Mouse (Mus musculus) embryonic fibroblast, embryonic 13.5 days (primary cell): Measurements from ENCODE around the gene Narfl.

Source experiments
- CTCF ChIP-seq: IDR thresholded peaks from 2 replicates; pipeline ENCODE4 v1.5.1; 2011; ENCODE audit warnings: mild to moderate bottlenecking, control low read depth, low read length, moderate library complexity, borderline replicate concordance; ENCODE audit not compliant: insufficient read depth
- POLR2A ChIP-seq: IDR thresholded peaks from 2 replicates; pipeline ENCODE4 v1.6.1; 2011; ENCODE audit warnings: low read depth, mild to moderate bottlenecking, control low read depth, low read length, moderate library complexity

DNA sequence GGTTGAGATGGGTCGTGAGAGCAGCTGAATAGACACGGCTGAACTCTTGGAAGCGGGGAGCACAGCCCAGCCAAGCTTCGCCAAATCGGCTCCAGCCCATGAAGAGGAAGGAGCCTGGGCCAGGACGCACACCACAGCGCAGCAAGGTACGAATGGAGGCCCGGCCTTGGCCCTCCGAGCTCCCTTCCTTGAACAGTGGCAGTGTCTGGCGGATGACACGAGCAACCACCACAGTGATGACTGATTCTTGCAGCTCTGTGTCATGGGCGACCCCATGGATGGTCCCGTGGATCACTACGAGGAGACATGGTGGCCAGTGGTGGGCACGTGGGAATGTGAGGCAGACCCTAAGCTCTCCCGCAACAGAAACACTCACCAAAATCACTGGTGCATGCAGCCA, 21.4 kb downstream of the Narfl start:
- no peak for TF ChIP-seq CTCF
- TF ChIP-seq POLR2A: no peak
